Mouse (Mus musculus) telencephalon, adult 2 months (tissue): ENCODE results near the gene Pawr.
"Not testable (repeated sequence)": the region's sequence is repeated elsewhere in the genome, so short reads cannot be mapped to it uniquely, and the experiment has no call there.

Experiments used
- DNase-seq: peaks from one replicate; pipeline ENCODE4 v3.0.0-alpha.2; 2011; ENCODE audit warnings: low read depth, low spot score

The Pawr gene

GRCm38 (mm10) chr10:108435616-108436015 is 103.7 kb downstream of the Pawr start:
- no peak for DNase-seq

GRCm38 (mm10) chr10:108436365-108436764 is 104.4 kb downstream of the Pawr start:
- no peak for DNase-seq

DNA sequence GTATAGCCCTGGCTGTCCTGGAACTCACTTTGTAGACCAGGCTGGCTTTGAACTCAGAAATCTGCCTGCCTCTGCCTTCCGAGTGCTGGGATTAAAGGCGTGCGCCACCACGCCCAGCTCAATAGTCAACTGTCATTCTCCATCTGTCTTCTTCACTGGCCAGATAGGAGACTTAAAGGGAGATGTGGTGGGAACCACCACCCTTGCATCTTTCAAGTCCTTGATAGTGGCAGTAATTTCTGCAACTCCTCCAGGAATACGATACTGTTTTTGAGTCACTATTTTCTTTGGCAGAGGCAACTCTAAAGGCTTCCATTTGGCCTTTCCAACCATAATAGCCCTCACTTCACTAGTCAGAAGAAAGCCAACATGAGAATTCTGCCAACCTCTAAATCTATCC is 108.3 kb downstream of the Pawr start:
- DNase-seq, result not testable (repeated sequence)

- no peak for DNase-seq
Measured at GRCm38 (mm10) chr10:108443931-108444876, 112.3 kb downstream of the Pawr start.

DNA sequence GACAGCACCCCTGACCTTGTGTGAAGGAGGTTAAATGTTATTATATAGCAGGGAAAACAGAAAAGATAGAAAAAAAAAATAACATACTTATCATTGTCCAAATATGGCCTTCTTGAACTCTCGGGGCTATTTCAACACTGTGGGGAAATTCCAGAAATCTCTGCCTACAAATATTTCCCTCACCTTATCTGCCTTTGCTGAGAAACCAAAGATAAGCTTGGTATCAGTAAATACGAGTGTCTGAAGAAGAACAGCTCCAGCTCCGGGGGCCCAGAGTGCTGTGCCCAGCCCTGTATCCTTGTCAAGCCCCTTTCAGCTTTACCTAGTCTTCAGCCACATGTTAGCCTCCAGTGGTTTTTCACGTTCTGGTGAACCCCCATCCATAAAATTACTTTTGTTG is 113.2 kb downstream of the Pawr start:
- no peak for DNase-seq

- DNase-seq, result no peak
Measured at GRCm38 (mm10) chr10:108445606-108446005, 113.7 kb downstream of the Pawr start.

DNA sequence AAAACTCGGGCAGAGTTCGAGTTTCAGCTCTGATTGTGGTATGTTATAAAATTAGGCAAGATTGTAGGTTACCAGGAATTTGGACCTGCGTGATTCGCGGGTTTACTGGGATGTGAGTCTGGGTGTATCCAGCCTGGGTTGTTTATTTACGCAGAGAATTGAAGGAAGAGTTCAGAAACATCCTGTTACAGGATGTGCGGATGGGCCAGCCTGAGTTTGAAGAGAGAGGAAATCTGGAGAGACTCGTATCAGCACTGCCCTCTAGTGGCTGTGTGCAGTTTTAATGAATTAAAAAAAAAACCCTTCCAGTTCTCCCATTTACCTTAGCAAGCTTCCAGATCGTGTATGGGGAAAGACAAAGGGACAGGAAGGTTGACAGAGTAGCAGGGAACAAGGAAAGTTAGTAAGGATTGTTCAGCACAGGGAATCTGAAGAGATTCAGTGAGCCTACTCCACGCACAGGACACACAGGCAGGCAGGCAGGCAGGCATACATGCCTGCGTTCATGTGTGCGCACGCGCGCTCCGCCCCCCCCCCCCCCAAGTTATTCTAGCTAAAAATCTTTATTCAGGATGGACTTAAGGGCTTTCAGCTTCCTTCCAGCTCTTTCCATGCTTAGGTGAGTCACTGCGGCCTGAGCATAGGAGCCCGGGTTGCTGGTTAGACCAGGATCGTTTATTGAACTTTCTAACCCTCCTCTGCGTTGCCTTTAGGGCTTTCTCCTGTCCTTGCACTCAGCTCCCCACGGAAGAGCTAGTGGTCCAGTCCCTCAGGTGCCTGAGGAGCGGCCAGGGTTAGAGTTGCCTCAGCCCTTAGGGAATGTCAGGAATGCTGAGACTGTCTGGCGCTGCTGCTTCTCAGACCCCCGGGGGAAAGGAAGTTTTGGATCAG is 114.4 kb downstream of the Pawr start:
- no peak for DNase-seq

GRCm38 (mm10) chr10:108447211-108447610 is 115.3 kb downstream of the Pawr start:
- DNase-seq, result no peak

- DNase-seq, result no peak
Measured at GRCm38 (mm10) chr10:108448421-108448820, 116.5 kb downstream of the Pawr start.

GRCm38 (mm10) chr10:108450401-108450800 is 118.5 kb downstream of the Pawr start:
- no peak for DNase-seq

GRCm38 (mm10) chr10:108451516-108451915 is 119.6 kb downstream of the Pawr start:
- DNase-seq, result no peak

GRCm38 (mm10) chr10:108452421-108452820 is 120.5 kb downstream of the Pawr start:
- DNase-seq, result no peak

DNA sequence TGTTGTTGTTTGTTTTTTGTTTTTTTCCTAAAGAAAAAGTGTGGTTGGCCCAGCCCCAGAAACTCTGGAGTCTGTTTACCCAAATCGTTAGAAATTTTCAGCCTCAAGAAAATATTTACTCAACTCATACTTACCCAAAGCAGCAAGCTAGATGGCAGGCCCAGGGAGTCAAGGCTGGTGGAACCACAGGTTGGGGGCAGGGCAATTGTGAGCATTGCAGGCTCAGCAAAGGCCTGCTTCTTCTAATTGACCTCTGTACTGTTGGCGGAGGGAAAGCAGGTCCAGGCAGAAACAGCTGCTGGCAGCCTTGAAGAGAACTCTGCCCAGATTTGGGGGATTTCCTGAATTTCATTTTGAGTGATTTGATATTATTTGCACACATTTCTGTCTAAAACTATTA is 121.6 kb downstream of the Pawr start:
- no peak for DNase-seq

GRCm38 (mm10) chr10:108454691-108455117 is 122.8 kb downstream of the Pawr start:
- peak; percentile 76 for DNase-seq

DNA sequence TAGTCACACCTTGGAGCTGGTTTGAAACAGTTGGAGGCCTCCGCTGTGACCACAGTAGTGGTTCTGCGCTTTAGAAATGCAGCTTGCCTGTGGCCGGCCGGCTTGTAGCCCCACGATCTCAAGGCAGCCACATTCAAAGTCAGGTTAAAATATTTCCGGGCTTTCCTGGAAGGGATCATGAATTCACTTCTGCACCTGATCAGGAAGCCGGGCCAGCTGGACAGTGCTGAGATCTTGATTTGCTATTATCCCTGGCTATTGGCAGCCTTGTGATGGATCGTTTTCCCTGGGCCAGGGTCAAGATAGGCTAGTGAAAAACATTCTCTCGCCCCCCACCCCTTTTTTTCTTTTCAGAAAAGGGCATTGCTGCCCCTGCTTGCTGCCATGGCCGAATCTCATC is 123.3 kb downstream of the Pawr start:
- no peak for DNase-seq

DNA sequence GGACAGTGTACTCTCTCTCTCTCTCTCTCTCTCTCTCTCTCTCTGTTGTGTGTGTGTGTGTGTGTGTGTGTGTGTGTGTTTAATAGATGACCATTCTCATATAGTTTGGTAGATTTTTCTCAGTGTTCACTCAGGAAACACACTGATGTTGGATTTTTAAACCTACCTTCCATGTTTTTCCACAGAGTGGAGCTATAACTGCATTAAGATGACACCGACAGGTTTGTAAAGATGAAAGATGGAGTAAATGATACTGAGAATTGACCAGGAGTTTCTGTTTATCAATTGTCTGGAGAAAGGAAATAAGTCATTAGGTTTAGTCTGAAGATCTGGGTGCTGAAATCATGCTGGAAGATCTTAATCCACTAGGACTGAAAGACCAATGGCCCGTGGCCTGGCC is 124.0 kb downstream of the Pawr start:
- DNase-seq, result no peak

DNA sequence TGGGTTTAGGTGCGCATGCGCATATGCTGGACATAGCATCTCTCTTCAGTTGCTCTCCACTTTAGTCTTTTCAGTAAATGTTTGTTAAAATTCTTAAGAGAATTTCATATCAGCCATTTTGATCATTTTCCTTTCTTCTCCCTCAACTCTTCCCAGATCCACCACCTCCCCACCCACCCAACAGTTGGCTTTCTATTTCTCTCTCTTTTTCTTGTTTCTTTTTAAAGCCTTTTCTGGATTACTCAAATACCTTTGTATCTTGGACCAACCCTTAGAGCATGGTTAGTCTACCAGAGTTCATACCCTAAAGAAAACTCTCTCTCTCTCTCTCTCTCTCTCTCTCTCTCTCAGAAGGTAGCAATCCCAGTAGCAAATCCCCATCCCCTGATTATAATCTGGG is 125.1 kb downstream of the Pawr start:
- no peak for DNase-seq

- no peak for DNase-seq
Measured at GRCm38 (mm10) chr10:108461862-108462261, 129.9 kb downstream of the Pawr start.
